Mouse (Mus musculus): ENCODE data around the gene Copa. TPM values are rescaled to one million over a fixed set of nuclear protein-coding genes. Genes with fewer than 3 reads are reported as not detected.

Gene Copa
- polyA plus RNA-seq, 1 experiment from 2014 or later: 237 TPM

DNA sequence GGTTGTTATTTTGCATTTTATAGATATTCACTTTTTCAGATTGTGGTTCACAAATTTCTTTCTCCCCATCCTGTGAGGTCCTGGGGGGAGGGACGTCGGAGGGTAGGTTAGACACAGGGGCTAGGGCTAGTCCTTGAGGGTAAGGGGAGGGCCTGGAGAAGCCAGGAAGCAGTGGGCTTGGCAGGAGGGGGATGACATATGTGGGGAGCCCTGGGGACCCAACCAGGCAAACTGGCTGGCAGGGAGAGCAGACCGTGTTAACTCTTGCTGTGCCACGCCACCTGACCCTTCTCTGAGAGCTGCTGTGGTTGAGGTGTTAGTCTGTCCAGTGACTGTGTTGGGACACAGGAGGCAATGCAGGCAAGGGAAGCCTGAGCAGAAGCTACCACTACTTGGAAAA lies 21.7 kb upstream of the Copa start:
- WGBS: 46% methylated on average over 4 of the region's 4 CpGs
- Histone ChIP-seq H3K9me3 (replicated peaks) (no peaks in the 10 kb centered on the region), H3K4me2 (no peak overlapping the region), H3K4me3 (replicated peaks) (no peak overlapping the region), H3K4me1 (peaks cover 23% of the 10 kb centered on the region), H3K9ac (no peak overlapping the region), H3K27me3 (peaks cover 20% of the 10 kb centered on the region), H3K27ac (no peak overlapping the region), H3K36me3 (peaks cover 20% of the 10 kb centered on the region)
- ATAC-seq (replicated peaks; ENCODE audit: low FRiP score): no peak

DNA sequence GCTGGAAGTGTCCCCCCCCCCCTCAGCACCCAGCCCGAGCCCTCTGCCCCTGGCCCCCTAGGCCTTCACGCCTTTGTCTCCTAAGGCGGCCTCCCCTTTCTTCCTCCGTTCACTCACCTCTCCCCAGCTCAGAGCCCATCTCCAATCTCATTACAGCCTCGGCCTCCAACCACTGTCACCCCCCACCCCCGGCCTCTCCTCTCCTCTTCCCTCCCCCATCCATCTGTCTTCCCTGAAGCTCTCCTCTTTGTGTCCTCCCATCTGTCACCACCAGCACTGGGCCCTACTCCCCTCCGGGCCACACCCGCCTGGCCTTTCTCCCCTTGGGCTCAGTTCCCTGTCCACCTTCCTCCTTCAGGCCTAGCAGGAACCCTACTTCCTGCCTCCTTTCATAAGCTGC lies 21.1 kb upstream of the Copa start:
- Histone ChIP-seq H3K9me3 (replicated peaks) (no peaks in the 10 kb centered on the region), H3K27me3 (peaks cover 14% of the 10 kb centered on the region), H3K4me1 (peaks cover 23% of the 10 kb centered on the region), H3K9ac (no peak overlapping the region), H3K4me2 (no peak overlapping the region), H3K27ac (no peak overlapping the region), H3K36me3 (peaks cover 26% of the 10 kb centered on the region), H3K4me3 (replicated peaks) (no peak overlapping the region)
- no peak for ATAC-seq (replicated peaks; ENCODE audit: low FRiP score)
- 22% methylated on average over 8 of the region's 8 CpGs for WGBS

DNA sequence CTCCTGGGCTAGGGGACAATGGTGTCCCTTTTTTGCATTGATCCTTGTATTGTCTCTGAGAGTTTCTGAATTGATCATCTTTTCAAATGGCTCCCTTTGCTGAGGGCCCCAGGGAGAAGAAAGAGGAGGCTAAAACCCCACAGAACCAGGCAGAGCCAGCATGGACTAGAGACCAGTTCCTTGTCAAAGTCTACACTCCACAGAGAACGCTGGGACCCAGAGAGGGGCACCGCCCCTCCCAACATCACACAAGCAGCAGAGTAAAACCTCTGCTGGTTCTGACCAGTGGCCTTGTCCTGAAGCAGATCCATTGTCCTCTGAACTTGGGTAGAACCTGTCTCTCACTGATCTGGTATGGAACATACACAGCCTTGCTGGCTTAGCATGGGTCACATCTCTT lies 20.2 kb upstream of the Copa start:
- no peaks in the 10 kb centered on the region for H3K9me3 ChIP-seq (replicated peaks)
- no peak overlapping the region for H3K4me2 ChIP-seq
- 0 out of 2 replicates have a peak, but pooled peaks cover 7% of the 10 kb centered on the region for H3K27me3 ChIP-seq
- peaks cover 34% of the 10 kb centered on the region for H3K36me3 ChIP-seq
- no peak for ATAC-seq (replicated peaks; ENCODE audit: low FRiP score)
- H3K27ac ChIP-seq: no peak overlapping the region
- 85% methylated on average over 2 of the region's 2 CpGs for WGBS
- no peak overlapping the region for H3K4me3 ChIP-seq (replicated peaks)
- peaks cover 23% of the 10 kb centered on the region for H3K4me1 ChIP-seq
- H3K9ac ChIP-seq: no peak overlapping the region

DNA sequence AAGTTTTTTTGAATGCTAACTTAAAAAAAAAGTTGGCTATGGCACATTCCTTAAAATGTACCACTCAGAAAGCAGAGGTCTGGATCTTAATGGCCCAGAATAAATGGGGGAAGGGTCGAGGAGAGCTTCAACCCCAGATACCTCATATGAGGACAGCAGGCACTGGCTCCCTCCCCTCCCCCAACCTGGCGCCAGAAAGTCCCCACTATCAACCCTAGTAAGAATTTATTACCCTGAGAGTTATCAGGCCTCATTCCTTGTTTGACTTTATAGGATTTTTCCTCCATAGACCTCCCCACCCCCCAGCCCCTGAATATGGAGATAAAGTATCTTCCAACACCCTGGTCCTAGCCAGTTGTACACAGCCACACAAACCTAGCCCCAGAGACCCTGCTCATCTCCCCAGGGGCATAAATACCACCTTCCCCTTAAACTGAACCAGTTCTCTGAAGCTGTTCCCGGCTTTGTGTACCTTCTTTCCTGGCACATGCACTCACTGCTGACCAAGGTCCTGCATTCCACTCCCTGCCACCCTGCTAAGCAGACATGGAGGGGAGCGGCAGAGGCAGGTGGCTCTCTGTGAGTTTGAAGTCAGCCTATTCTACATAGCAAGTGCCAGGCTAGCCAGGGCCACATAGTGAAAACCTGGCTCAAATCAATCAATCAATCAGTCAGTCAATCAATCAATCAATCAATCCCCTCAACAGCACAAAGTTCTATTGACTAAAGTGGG lies 18.9 kb upstream of the Copa start:
- no peak overlapping the region for H3K4me2 ChIP-seq
- peaks cover 48% of the 10 kb centered on the region for H3K36me3 ChIP-seq
- ATAC-seq (replicated peaks; ENCODE audit: low FRiP score): no peak
- H3K9me3 ChIP-seq (replicated peaks): no peaks in the 10 kb centered on the region
- peaks cover 18% of the 10 kb centered on the region for H3K4me1 ChIP-seq
- no peak overlapping the region for H3K4me3 ChIP-seq (replicated peaks)
- H3K27ac ChIP-seq: no peak overlapping the region
- 24% methylated on average over 4 of the region's 4 CpGs for whole genome bisulfite sequencing
- no peaks in the 10 kb centered on the region for H3K27me3 ChIP-seq
- no peak overlapping the region for H3K9ac ChIP-seq

DNA sequence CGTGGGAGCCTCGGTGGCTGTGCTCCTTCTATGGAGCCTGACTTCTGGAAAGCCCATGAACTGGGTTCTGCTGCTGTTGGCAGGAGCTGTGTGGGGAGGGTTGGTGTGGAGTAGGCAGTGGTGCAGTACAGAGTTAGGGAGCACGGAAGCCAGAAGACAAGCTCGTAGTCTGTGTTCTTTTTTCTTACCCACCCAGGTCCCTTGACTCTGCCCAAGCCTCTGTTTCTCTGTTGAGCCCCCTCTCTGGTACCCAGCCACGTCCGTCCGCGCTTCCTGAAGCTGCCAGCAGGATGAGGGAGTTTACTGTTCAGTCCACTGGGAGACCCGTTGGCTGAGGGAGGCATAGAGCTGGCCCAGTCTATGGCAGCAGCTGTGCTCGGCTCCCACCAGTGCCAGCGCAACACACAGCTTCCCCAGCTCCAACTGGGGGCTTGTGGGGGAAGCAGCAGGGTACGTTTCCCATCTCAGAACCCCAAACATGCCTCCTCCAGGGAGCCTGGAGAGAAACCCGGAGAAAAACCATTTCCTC lies 17.7 kb upstream of the Copa start:
- Histone ChIP-seq H3K36me3 (peaks cover 60% of the 10 kb centered on the region), H3K27me3 (no peaks in the 10 kb centered on the region), H3K9ac (no peak overlapping the region), H3K4me2 (no peak overlapping the region), H3K9me3 (replicated peaks) (no peaks in the 10 kb centered on the region), H3K4me1 (peaks cover 18% of the 10 kb centered on the region), H3K4me3 (replicated peaks) (no peak overlapping the region), H3K27ac (no peak overlapping the region)
- peak; percentile 20; the same call in 1 of the 2 replicates for ATAC-seq (replicated peaks; ENCODE audit: low FRiP score)
- WGBS: 75% methylated on average over 13 of the region's 13 CpGs

DNA sequence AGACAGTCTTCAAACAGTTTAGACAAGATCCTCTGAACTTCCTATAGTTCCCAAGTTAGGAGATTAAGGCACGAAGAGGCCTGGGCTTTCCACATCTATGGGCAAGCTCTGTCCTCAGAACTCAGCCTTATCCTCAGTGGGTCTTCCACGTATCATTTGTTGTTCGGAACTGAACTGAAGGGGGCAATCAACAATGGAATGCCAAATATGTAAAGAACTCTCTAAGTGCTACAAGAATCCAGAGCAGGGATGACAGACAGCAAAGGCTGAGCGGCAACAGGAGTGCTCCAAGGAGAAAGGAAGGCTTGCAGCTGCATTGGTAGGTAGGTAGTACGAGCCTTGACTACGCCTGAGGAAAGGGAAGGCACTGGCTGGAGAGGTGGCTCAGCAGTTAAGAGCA lies 12.1 kb upstream of the Copa start:
- H3K4me3 ChIP-seq (replicated peaks): no peak overlapping the region
- H3K9me3 ChIP-seq (replicated peaks): no peaks in the 10 kb centered on the region
- H3K27me3 ChIP-seq: no peaks in the 10 kb centered on the region
- peaks cover 100% of the 10 kb centered on the region for H3K36me3 ChIP-seq
- no peak overlapping the region for H3K9ac ChIP-seq
- H3K4me2 ChIP-seq: no peak overlapping the region
- no peak for ATAC-seq (replicated peaks; ENCODE audit: low FRiP score)
- WGBS: 82% methylated on average over 6 of the region's 6 CpGs
- no peak overlapping the region for H3K27ac ChIP-seq
- no peaks in the 10 kb centered on the region for H3K4me1 ChIP-seq

DNA sequence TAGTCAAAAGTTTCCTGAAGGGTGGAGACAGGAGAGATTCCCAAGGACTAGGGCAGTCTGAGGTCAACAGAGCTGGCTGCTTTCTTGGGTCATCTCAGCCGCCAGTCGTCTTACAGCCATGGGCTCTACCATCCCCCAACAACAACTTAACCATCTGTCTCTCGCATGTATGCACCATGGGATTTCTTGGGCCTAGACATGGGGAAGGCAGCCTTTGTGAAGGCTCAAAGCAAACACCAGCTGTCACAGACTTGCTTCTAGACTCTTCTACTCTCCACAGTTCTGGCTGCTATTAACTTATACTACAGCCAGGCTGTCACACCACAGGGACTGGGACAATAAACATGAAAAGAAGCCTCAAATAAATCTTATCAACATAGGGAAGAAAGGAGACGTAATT lies 10.8 kb upstream of the Copa start:
- ATAC-seq (replicated peaks; ENCODE audit: low FRiP score): no peak
- 72% methylated on average over 4 of the region's 4 CpGs for WGBS
- Histone ChIP-seq H3K36me3 (peaks cover 100% of the 10 kb centered on the region), H3K27me3 (no peaks in the 10 kb centered on the region), H3K27ac (no peak overlapping the region), H3K9me3 (replicated peaks) (no peaks in the 10 kb centered on the region), H3K4me3 (replicated peaks) (no peak overlapping the region), H3K9ac (no peak overlapping the region), H3K4me1 (no peaks in the 10 kb centered on the region), H3K4me2 (no peak overlapping the region)

DNA sequence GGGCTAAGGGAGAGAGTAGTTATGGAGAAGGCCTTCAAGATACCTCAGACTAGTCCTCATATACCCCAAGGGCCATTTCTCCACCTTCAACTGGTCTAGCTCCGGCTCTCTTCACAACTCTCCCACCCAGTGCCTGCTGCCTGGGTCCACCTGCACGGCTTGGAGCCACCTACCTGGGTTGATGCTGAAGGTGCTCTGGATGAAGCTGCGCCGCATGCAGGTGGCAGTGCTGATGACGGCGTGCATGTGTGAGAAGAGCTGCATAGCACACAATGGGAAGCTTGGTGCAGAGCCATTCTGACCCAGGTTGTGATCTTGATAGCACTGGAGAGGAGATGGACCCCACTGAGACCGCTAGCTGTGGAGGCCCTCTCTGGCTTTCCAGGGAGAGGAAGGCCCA lies 9.7 kb upstream of the Copa start:
- H3K4me2 ChIP-seq: no peak overlapping the region
- ATAC-seq (replicated peaks; ENCODE audit: low FRiP score): no peak
- 96% methylated on average over 7 of the region's 7 CpGs for WGBS
- no peak overlapping the region for H3K27ac ChIP-seq
- H3K9ac ChIP-seq: no peak overlapping the region
- no peaks in the 10 kb centered on the region for H3K9me3 ChIP-seq (replicated peaks)
- no peak overlapping the region for H3K4me3 ChIP-seq (replicated peaks)
- peaks cover 97% of the 10 kb centered on the region for H3K36me3 ChIP-seq
- no peaks in the 10 kb centered on the region for H3K27me3 ChIP-seq
- H3K4me1 ChIP-seq: no peaks in the 10 kb centered on the region

DNA sequence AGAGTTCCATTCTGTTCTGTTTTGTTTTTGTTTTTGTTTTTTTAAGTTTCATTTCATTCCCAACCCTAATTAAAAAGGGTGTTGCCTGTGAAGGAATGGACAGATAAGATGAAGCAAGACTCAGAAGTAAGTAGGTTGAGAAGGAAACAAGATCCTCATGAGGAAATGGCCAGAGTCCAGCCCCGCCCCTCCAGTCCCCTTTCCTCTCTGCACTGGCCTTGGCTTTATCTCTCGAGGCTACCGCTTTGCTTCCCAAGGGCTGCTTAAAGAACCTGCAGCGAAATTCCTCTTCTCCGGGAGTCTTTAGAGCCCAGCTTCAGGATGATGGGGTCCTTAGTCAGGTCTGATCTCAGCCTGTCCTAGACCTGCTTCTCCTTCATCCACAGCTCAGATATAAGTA lies 4.3 kb upstream of the Copa start:
- Histone ChIP-seq H3K4me3 (replicated peaks) (no peak overlapping the region), H3K27me3 (no peaks in the 10 kb centered on the region), H3K27ac (no peak overlapping the region), H3K36me3 (peaks cover 69% of the 10 kb centered on the region), H3K4me2 (no peak overlapping the region), H3K4me1 (peaks cover 8% of the 10 kb centered on the region; the same call in 1 of the 2 replicates), H3K9me3 (replicated peaks) (no peaks in the 10 kb centered on the region), H3K9ac (no peak overlapping the region)
- 79% methylated on average over 5 of the region's 5 CpGs for WGBS
- ATAC-seq (replicated peaks; ENCODE audit: low FRiP score): no peak

DNA sequence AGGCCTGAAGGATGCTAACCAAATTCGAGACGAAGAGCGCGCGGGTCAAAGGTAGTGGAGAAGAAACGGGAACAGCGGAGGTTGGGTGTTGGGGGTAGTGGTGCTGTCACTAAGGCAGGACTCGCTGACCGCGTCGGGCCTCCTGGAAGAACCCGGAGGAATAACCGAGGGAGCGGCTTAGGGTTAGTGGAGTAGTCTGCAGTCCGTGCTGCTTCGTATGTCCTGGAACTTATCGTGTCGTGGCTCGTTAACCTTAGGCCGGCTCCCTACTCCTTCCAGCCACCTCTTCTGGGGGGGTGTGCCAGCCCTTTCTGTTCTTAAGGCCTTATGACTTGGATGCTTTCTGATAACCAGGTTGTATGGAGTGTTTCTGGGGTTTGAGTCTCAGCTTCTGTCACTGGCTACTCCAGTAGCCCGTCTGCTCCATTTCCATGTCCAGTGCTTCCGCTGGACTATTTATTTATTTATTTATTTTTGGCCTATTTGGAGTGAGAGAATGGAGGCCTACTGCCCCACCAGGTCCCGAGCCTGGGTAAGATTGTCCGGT lies 643 bp downstream of the Copa start:
- H3K4me2 ChIP-seq: peak overlapping the region; percentile 59
- 1% methylated on average over 24 of the region's 24 CpGs for WGBS
- no peaks in the 10 kb centered on the region for H3K9me3 ChIP-seq (replicated peaks)
- peak overlapping the region; percentile 89 for H3K27ac ChIP-seq
- peak overlapping the region; percentile 85 for H3K9ac ChIP-seq
- peak overlapping the region; percentile 94 for H3K4me3 ChIP-seq (replicated peaks)
- peaks cover 15% of the 10 kb centered on the region for H3K4me1 ChIP-seq
- peaks cover 24% of the 10 kb centered on the region for H3K36me3 ChIP-seq
- peak; percentile 73 for ATAC-seq (replicated peaks; ENCODE audit: low FRiP score)
- no peaks in the 10 kb centered on the region for H3K27me3 ChIP-seq

DNA sequence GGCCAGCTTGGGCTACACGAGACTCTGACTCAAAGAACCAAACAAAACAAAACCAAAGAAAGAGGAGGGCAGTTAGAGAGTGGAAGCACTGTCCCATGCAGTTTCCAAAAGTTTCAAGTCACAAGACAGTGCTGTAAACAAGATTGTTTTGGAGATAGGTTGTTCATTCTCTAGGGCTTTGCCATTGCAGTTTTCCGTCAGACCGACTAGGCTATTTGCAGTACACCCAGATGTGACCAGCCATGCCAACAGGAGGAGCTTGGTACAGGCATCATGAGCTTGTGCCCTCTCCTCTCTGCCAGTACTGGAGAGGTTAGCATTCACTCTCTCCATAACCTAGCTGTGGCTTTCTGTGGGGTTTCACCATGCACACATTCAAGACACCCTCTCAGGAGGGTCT lies 11.2 kb downstream of the Copa start:
- H3K4me1 ChIP-seq: 0 out of 2 replicates have a peak, but pooled peaks cover 4% of the 10 kb centered on the region
- H3K27me3 ChIP-seq: no peaks in the 10 kb centered on the region
- H3K9me3 ChIP-seq (replicated peaks): no peaks in the 10 kb centered on the region
- H3K27ac ChIP-seq: peak overlapping the region; percentile 39; the same call in 1 of the 2 replicates
- peaks cover 93% of the 10 kb centered on the region for H3K36me3 ChIP-seq
- 62% methylated on average over 3 of the region's 3 CpGs for WGBS
- H3K9ac ChIP-seq: no peak overlapping the region
- ATAC-seq (replicated peaks; ENCODE audit: low FRiP score): no peak
- no peak overlapping the region for H3K4me2 ChIP-seq
- no peak overlapping the region for H3K4me3 ChIP-seq (replicated peaks)

DNA sequence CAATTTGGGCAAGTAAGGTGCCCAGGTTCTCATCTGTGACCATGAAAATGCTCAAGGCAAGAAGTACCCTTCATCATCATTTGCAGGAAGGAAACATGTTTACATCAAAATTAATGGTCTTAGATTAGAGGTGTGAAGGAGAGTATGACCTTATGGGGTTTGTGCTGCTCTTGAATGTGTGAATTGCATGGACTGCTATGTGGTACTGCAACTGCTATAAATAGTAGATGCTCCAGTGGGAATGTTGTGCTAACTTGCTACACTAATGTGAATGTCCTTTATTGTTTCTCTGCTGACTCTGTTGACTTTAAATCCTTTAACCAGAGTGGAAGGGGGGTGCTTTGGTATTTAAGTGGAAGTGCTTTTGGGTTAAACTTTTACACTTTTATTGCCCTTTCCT lies 12.0 kb downstream of the Copa start:
- H3K9ac ChIP-seq: no peak overlapping the region
- H3K36me3 ChIP-seq: peaks cover 90% of the 10 kb centered on the region
- H3K4me1 ChIP-seq: 0 out of 2 replicates have a peak, but pooled peaks cover 4% of the 10 kb centered on the region
- H3K4me3 ChIP-seq (replicated peaks): no peak overlapping the region
- H3K27ac ChIP-seq: no peak overlapping the region
- no peaks in the 10 kb centered on the region for H3K9me3 ChIP-seq (replicated peaks)
- no peak for ATAC-seq (replicated peaks; ENCODE audit: low FRiP score)
- H3K4me2 ChIP-seq: no peak overlapping the region
- no peaks in the 10 kb centered on the region for H3K27me3 ChIP-seq

Data from kidney, embryonic 15.5 days (tissue).